Mouse (Mus musculus) induced T-regulatory cell, adult 2 months (primary cell): ENCODE results near the gene Foxn3.

Experiments
- DNase-seq: peaks from one replicate; pipeline ENCODE4 v3.0.0-alpha.2; 2012; ENCODE audit warnings: low read depth

The Foxn3 gene

DNA sequence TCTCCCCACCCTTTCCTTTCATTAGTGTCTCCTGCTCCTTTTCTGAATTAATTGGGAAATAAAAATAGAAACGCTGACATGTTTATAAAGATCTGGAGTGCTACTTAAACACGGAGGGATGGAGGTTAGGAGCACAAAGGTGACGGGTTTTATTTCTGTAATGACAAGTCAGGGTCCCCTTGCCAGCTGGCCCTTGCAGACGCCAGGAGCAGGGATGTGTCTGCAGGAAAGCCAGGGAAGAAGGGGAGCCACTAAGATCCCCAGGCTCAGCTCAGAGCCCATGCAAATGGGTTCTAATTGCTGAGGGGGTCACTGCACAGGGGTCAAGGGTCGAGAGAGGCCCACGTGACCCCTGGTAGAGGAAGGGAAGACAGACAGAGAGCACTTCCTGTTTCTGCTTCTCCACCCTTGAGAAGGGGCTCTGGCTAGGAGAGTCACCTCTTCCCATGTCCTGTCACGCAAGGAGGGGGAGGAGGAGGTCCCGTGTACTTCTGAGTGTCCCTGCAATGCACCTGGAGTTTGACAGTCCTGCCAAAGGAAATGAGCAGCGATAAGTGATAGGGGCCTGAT, 36.7 kb downstream of the Foxn3 start:
- DNase-seq = no peak

DNA sequence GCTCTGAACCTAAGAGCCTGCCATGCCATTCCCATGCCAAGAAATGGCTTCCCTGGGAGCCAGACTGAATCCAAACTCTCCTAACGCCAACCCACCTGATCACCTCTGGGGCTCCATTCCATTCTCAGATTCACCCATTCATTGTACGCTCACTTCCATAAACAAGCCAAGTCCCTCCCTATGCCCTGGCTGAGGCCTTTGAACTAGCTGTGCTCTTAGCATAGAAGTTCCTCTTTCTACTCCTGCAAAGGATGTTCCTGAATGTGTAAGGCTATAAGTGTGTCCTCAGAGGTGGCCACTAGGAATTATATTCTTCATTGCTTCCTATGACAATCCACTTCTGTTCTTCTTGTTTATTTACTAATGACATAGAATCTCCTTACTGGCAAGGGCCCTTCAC, 40.5 kb downstream of the Foxn3 start:
- no peak for DNase-seq

DNA sequence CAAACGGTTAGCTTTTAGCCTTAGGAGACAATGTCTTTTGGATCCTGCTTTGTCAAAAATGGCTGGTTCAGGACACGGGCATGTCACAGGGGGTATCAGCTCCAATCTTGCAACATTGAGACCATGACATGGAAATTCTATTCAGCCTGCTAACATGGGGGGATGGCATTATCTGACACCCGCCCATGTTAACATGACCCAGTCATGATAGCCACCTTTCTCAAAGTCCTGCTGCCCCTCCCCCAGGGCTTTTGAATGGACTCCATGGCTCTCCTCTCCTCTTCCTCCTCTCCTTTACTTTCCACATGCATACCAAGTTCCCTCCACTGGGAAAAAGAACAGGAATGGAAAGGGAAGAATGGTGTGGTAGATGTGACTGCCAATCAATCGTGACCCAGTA, 43.5 kb downstream of the Foxn3 start:
- DNase-seq = no peak

DNA sequence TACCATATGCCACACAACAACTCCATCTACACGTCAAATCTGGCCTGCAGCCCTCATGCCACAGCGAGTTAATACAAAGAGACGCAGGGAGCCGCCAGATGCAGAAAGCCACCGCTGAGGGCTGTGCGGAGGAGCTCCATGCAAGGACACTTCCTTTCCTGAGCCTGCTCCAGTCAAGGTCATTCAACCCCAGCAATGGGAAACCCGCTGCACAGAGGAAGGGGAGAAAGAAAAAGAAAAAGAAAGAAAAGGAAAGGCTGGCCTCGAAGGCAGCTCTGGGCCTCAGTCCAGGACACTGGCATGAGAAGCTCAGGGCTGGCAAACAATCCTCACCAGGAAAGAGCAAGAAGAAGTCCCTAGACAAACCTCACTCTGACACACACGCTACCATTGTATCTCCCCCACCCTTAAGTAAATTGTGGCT, 44.2 kb downstream of the Foxn3 start:
- DNase-seq = no peak

DNA sequence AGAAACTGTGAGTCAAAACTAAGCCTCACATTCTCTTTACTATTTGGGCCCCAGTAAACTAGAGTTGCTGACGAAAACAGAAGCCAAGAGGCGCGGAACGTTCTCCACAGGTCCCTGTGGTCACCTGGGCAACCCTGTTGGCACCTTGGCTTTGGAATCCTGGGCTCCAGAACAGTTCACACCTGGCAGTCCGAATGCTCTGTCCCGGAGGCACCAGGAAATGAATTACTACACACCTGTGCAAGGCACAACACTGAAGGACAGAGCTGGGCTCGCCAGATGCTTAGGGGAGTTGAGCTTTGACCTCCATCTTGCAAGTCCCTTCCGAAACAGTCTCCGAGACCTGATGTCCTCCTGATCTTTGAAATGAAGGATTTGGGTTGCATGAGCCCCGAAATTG, 44.7 kb downstream of the Foxn3 start:
- DNase-seq = no peak

DNA sequence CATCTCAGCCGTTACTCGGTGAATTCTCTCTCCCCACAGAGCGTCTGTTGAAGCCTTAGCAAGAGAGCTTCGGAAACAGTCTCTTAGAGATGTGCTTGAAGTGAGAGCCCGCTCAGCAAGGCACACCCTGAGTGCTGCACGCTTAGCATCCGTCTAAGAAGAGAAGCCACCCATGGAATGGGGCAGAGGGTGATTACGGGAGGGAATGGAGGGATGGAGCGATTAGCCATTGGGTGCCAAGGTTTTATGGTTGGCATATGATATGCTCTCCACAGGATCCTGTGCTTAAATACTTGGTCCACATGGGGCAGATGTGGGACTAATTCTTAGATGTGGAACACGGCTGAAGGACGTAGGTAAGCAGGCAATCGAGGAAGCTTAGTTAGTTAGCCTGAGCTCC, 45.3 kb downstream of the Foxn3 start:
- DNase-seq = no peak

DNA sequence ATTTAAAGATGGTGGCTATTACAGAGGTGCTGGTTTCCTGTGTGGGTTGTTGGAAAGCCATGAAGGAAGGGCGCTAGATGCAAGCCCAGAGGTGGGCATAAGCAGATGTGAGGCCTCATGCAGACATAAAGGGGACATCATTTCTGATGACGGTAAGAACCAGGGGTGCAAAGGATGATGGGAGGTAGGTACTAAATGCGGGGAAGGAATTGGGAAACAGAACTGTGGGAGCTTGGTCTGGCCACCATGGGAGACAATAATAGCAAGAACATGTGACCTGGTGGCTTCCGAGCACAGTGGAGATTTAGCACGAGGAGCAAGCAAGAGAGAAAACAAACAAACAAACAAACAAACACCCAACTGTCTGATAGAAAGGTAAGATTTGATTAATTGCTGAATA, 46.1 kb downstream of the Foxn3 start:
- DNase-seq = no peak

DNA sequence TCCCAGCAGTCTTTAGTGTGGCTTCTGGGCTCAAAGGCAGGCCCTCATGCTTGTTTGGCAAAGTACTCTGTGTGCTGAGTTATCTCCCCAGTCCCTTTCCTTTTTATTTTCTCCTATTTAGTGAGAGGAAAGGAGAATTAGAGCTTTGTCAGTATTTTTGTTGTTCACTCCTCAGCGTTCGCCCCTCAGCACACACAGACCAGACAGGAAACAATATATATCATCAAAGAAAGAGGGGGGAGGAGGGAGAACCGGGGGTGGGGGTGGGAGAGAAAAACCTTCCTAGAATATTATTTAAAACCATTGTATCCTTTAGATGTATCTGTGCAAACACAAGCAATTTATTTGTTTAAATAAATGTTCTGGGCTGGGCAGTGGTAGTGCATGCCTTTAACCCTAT, 47.9 kb downstream of the Foxn3 start:
- peak; percentile 22 for DNase-seq

DNA sequence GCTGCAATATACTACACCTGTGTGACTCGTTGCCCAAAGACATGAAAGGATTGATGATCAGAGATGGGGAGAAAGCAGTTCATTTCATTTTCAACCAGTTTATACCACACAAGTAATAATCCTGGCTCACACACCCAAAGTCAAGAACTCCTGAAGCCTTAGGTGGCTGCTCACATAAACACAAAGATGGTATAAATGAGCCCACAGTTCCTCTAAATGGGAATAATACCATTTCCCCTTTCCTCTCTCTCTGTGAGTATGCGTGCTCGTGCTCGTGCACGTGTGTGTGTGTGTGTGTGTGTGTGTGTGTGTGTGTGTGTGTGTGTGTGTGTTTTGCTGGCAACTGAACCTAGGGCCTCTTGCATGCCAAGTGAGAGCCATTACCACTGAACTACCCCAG, 51.7 kb downstream of the Foxn3 start:
- no peak for DNase-seq

DNA sequence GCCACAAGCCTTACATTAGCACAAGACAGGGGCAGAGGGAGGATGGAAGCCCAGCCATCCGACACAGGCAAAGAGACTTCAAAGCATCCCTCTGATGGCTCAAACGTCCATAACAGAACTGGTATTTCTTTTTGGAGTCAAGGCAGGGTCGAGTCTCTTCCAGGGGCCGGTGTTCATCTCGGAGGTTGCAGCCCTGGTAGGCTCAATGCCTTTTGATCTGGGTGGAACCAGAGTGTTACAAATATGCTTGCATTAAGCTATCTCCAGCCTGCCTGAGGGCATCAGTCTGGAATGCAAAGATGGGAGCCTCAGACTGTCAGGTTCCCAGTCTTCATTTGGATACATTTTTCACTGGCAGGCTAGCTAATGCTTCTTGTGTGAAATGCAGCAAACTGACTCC, 52.6 kb downstream of the Foxn3 start:
- no peak for DNase-seq

DNA sequence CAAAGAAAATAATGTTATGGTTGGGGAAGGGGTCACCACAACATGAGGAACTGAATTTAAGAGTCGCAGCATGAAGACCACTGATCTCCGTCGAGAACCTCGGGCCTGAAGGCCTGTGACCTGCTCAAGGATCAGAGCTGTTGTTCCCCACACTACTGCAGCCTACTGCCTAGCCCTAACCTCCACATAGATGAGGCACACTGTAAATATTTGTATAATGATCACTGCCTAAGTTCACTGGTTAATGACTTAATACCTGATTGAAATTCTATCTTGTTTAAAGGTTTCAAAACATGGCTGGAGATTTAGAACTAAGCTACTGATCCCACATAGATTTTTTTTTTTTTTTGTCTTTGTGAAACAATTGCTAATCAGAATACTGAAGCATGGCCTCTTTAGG, 61.2 kb downstream of the Foxn3 start:
- no peak for DNase-seq

DNA sequence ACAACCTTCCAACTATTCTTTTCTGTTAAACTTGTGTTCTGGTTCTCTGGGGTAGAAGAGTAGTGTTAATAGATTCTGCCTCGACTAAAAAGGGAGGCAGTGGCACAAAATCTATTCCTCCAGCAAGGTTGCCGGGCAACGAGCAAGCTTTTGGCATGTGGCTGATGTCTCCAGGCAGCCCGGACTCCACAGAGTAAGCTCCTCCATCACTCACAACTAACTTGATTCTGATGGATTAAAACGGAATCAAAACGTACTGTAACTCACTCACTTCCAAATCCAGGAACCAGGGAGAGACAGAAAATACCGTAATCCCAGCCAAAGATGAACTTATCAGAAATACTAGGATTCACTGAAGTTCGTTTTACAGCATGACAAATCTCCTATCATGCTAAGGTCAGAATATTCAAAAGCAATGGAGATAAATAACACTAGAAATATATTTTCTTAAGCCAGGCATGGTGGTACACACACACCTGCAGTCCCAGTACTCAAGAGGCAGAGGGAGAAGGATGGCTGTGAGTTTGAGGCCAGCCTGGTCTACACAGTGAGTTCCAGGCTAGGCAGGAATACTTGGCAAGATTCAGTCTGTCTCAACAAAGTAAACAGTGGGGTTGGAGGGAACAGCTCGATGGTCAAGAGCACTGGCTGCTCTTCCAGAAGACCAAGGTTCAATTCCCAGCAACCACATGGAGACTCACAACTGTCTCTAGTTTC, 64.2 kb downstream of the Foxn3 start:
- no peak for DNase-seq

DNA sequence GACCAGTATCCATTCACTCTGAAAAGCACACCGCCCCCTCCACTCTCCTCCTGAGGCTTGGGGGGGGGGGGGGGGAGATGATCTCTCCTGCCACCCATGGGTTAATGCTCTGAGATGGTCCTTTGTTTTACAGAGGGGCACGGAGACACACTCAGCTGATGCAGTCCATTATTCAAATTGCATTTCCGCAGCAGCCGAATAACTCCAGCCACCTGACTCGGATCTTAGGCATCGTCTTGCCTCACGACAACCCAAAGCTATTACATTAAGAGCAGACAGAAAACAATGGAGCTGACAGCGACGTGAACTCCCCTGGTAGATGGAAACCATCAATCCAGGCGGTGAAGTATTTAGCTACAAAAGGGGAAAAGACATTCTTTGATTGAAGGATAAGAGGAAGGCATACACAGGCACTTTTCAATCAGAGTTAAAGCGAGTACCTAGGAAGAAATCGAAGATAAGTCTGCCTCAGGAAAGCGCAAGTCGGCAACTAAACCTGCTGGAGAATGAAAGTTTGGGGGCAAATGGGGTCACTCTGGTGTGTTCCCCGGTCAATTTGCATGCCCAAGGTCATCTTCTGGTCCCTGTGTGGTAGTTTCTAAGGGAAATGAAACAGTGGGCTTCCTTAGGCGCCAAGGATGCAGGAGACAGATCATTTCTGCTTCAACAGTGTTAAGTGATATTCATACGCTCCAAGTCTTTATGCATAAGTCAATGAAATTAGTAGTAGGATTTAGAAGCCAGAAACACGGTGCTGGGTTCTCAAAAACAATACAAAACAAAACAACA, 65.0 kb downstream of the Foxn3 start:
- DNase-seq = no peak

DNA sequence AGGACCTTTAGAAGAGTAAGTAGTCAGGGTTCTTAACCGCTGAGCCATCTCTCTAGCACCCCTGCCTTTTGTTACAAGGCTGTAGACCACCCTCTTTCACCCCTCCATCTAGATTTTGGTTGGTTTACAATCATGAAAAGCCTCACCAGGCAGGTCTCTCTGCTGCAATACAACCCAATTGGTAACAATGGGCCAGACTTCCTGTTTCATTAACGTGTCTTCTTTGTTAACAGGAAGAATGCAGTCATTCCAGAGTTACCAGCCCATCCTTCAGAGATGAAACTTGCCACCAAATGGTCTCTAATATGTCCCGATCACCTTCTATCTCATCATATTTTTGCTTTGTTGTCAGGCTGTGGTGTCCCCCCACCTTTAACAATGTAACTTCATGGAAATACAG, 66.4 kb downstream of the Foxn3 start:
- no peak for DNase-seq

DNA sequence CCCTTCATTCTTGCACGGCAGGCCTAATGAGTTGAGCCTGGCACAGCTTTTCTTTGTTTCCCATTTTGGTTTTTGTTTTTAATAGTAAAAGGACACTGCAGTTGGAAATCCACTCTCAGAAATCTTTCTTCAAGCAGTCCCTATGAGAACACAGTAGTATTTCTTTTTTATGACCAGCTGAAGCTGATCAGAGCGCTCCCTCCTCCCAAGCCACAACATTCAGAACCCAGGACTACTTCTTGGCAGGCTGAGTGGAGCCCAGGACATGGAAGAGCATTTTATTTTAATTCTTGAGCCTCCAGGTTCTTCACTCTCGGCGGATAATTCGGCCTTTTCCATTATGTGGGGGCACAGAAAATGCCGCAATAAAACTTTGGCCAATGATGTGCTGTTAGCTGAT, 73.2 kb downstream of the Foxn3 start:
- DNase-seq = no peak

DNA sequence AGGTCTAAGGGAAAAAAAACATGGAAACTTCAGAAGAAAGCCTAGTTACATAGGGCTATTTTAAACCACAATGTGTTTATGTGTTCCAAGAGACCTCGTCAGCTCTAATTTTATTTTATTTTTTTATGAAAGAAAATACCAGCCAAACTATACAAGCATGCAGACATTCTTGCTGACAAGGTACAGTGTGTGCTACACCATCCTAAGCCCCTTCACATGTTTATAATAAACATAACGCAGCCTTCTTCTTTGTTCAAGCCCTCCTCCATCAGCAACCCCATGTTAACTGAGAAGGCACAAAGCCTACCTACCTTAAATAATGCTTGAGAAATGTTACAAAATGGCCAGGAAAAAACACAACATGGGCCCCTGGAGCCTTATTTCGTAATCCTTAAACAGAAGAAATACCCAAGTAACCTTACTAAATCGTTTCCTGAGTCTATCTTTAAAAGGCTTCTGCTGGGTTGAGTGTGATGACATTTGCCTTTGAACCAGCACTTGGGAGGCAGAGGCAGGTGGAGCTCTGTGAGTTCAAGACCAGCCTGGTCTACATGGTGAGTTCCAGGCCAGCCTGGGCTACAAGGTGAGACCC, 74.3 kb downstream of the Foxn3 start:
- no peak for DNase-seq

DNA sequence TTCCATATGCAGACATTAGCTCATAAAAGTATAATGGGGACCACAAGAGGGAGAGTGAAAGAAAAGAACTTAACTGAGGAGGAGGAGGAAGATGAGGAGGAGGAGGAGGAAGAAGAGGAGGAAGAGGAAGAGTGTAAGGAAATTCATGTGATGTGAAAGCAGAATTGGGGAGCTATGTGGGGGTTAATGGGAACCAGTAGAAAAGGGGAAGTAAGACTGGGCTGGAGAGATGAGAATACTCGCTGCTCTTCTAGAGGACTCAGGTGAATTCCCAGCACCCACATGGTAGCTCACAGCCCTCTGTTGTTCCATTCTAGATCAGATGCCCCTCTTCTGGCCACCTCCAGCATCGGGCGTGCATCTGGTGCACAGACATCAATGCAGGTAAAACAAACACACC, 83.0 kb downstream of the Foxn3 start:
- no peak for DNase-seq

DNA sequence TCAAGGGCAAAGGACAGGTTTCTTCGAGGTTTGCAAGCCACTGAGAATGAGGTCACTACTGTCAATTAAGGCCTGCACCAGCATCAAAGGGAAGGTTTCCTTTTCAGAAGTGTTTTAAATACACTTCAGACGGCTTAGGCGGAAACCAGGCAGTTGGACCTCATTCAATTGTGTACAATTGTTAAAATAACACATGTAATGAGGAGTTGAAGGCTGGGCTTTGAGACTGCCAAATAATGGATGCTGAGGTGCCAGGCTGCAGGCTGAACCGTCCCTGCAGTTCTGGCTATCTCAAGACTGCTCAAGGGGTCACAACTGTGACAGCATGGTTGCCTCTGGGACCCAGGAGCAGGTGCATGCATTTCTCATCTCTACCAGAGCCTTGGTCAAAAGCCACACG, 89.2 kb downstream of the Foxn3 start:
- DNase-seq = no peak

DNA sequence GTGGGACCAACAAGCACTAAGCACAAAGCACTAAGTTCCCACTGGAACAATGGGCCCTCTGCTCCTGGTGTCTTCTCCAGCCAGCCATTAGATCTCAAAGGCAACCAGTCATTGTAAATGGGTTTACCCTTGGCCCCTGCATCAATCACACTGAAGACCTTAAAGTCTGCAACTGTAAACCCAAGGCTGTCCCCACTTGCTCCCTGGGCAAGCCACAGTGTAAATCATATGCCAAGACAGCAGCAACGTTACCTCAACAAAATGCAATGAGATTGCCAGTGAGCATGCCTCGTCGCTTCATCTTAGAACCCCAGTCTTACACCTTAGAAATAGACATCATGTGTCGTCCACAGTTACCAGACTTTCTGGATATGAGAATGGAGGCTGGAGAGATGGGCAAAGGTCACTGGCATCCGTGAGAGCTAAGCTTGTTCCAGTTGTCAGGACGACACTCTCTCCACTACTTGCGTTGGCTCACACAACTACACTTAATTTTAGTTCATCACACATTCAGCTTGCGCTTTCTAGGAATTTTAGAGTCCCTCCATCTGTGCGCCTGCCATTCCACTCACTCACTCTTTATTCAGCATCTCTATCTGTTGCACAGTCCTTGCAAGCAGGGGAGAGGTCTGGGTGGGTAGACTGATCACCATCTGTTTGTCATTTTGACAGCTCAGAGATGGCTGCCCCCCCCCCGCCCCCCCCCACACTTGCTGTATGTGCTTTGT, 89.8 kb downstream of the Foxn3 start:
- no peak for DNase-seq

DNA sequence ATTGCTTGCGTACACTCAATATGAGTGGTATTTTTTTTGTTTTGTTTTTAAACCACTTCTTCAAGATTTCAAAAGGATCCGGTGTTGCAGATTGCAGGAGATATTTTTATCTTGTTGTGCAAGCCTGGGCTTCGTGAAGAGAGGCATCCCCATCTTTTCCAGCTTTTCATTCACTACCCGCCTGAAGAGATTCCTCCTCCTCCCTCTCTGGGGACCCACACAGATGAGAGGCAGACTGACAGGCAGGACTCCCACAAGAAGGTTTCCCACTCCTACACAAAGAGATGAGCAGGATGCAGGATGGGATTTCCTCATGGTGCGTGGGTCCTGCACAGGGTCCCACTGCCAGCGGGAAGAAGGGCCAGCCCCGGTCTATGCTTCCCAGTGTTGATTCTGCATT, 92.0 kb downstream of the Foxn3 start:
- no peak for DNase-seq

DNA sequence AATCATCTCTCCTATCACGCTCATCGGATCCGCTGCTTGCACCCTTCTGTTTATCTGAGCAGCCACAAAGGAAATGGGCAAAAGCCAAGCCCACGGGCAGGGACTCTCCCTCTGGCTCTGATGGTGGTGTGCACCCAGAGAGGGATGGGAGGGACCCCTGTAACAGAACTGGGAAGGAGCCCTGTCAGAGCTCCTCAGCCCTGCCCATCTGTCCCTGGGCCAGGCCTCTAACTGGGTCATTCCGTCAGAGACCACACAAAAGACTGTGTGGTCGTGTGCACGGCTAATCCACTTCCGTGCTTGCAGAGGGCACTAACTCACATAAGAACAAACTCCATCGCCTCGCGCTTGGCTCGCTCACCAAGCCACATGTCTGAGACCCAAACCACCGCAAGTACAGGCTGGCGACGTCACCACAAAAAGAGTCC, 95.5 kb downstream of the Foxn3 start:
- peak; percentile 76 for DNase-seq

DNA sequence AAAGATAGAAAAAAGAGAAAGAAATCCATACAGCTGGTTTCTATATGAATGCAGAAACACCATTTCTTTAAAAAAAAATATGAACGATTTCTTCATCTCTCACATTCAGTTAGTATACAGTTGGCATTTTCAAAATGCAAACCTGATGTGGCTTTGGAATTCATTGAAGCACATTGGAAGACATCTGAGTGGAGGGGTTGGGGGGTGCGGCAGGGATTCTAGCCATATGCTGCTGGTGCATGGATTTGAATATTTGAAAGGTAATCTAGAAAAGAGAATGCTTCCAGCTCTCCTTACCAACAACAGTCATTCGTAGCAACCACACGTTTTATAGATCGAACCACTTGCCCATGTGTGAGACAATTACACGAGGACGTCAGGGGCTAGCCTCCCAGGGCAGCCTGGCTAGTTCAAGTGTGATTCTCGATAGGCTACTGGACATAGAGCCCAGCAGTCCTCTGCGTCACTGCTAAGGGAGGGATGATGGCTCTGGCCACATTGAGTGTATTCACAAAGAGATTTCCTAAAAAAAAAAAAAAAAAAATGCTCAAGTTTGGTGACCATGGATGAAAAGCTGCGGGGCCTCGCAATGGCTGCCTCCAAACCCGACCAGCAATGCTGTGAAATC, 96.0 kb downstream of the Foxn3 start:
- DNase-seq = no peak
